Mouse (Mus musculus) adrenal gland, postnatal 25 days (tissue): ENCODE data around the gene Kirrel. TPM values are rescaled to one million over a fixed set of nuclear protein-coding genes. Genes with fewer than 3 reads are reported as not detected.
A peak's percentile ranks its signal among the peaks of the same experiment; 100 is the strongest.

Source experiments
- DNase-seq: peaks from one replicate; pipeline ENCODE4 v3.0.0; 2021; ENCODE audit warnings: mixed read lengths
- total RNA-seq: library from RNA; stranded (reverse); gene quantifications from 2 replicates; pipeline ENCODE4 v1.2.3, GENCODE M21; 2021

Kirrel gene
- total RNA-seq, 1 experiment from 2014 or later = 18.1 TPM

- DNase-seq = no peak
Measured at GRCm38 (mm10) chr3:87079301-87079700, 95.2 kb downstream of the Kirrel start.

- DNase-seq = no peak
Measured at GRCm38 (mm10) chr3:87077681-87078080, 96.9 kb downstream of the Kirrel start.

- DNase-seq = no peak
Measured at GRCm38 (mm10) chr3:87076899-87077298, 97.6 kb downstream of the Kirrel start.

- DNase-seq = no peak
Measured at GRCm38 (mm10) chr3:87076161-87076560, 98.4 kb downstream of the Kirrel start.

- DNase-seq = no peak
Measured at GRCm38 (mm10) chr3:87072612-87073515, 101.7 kb downstream of the Kirrel start.

GRCm38 (mm10) chr3:87072191-87072590 lies 102.4 kb downstream of the Kirrel start:
- no peak for DNase-seq

- no peak for DNase-seq
Measured at GRCm38 (mm10) chr3:87067396-87067975, 107.1 kb downstream of the Kirrel start.

GRCm38 (mm10) chr3:87053939-87054338 lies 120.6 kb downstream of the Kirrel start:
- no peak for DNase-seq

- DNase-seq = no peak
Measured at GRCm38 (mm10) chr3:87047801-87048200, 126.7 kb downstream of the Kirrel start.

GRCm38 (mm10) chr3:87041733-87042132 lies 132.8 kb downstream of the Kirrel start:
- DNase-seq = no peak

- DNase-seq = no peak
Measured at GRCm38 (mm10) chr3:87038500-87038899, 136.0 kb downstream of the Kirrel start.

- no peak for DNase-seq
Measured at GRCm38 (mm10) chr3:87034061-87034460, 140.5 kb downstream of the Kirrel start.

GRCm38 (mm10) chr3:87033357-87033756 lies 141.2 kb downstream of the Kirrel start:
- DNase-seq = peak; percentile 68

- peak; percentile 41 for DNase-seq
Measured at GRCm38 (mm10) chr3:87030855-87031254, 143.7 kb downstream of the Kirrel start.

Other genes starting within 250 kb of the Kirrel start
- 306 and 446 TPM in 2 replicates for gene Cd1d1, start 175.3 kb downstream of the Kirrel start, total RNA-seq
- 2.4 and 2.8 TPM in 2 replicates for gene Fcrls, start 89.0 kb upstream of the Kirrel start, total RNA-seq
- gene Cd5l, start 183.1 kb upstream of the Kirrel start, total RNA-seq = 0.30 and 0.90 TPM in 2 replicates
- gene Fcrl1, start 201.6 kb upstream of the Kirrel start, total RNA-seq = 0.21 TPM in 1 of 2 replicates, not detected in the other